Mouse (Mus musculus) gonadal fat pad, adult 2 months (tissue): Measurements from ENCODE around the gene Mapk10. TPM values are rescaled to one million over a fixed set of nuclear protein-coding genes. Genes with fewer than 3 reads are reported as not detected.

Source experiments
- DNase-seq: peaks from one replicate; pipeline ENCODE4 v3.0.0-alpha.2; 2012; ENCODE audit warnings: low read depth
- polyA plus RNA-seq: library from polyadenylated mRNA; depleted of rRNA; stranded (reverse); fragments of >200 nt; gene quantifications from 2 replicates; pipeline ENCODE4 v1.2.3, GENCODE M21; 2012; rRNA removed

Gene Mapk10
- polyA plus RNA-seq: 0.99 and 1.9 TPM in 2 replicates

GRCm38 (mm10) chr5:103211101-103211848, at the start of gene Mapk10:
Mapk10 (minus strand) TSS chr5:103211334.
- no peak for DNase-seq

- DNase-seq: no peak
Measured at GRCm38 (mm10) chr5:103256144-103256543, 45.0 kb upstream of the Mapk10 start.

GRCm38 (mm10) chr5:103242430-103242829, 31.3 kb upstream of the Mapk10 start:
- no peak for DNase-seq

- no peak for DNase-seq
Measured at GRCm38 (mm10) chr5:103231822-103232221, 20.7 kb upstream of the Mapk10 start.

- no peak for DNase-seq
Measured at GRCm38 (mm10) chr5:103230334-103230733, 19.2 kb upstream of the Mapk10 start.

GRCm38 (mm10) chr5:103229321-103229720, 18.2 kb upstream of the Mapk10 start:
- no peak for DNase-seq

- DNase-seq: no peak
Measured at GRCm38 (mm10) chr5:103221997-103222396, 10.9 kb upstream of the Mapk10 start.

- DNase-seq: no peak
Measured at GRCm38 (mm10) chr5:103210644-103211043, 490 bp downstream of the Mapk10 start.

GRCm38 (mm10) chr5:103210018-103210417, 1.1 kb downstream of the Mapk10 start:
- no peak for DNase-seq

GRCm38 (mm10) chr5:103209486-103209885, 1.6 kb downstream of the Mapk10 start:
- no peak for DNase-seq

- no peak for DNase-seq
Measured at GRCm38 (mm10) chr5:103208869-103209268, 2.3 kb downstream of the Mapk10 start.

- no peak for DNase-seq
Measured at GRCm38 (mm10) chr5:103208021-103208511, 3.1 kb downstream of the Mapk10 start.

- DNase-seq: no peak
Measured at GRCm38 (mm10) chr5:103197796-103198325, 13.3 kb downstream of the Mapk10 start.

GRCm38 (mm10) chr5:103194549-103194948, 16.6 kb downstream of the Mapk10 start:
- no peak for DNase-seq

- no peak for DNase-seq
Measured at GRCm38 (mm10) chr5:103193700-103194099, 17.4 kb downstream of the Mapk10 start.

- no peak for DNase-seq
Measured at GRCm38 (mm10) chr5:103191577-103191976, 19.6 kb downstream of the Mapk10 start.

GRCm38 (mm10) chr5:103184256-103184655, 26.9 kb downstream of the Mapk10 start:
- no peak for DNase-seq

GRCm38 (mm10) chr5:103181622-103182021, 29.5 kb downstream of the Mapk10 start:
- DNase-seq: no peak

GRCm38 (mm10) chr5:103177010-103177409, 34.1 kb downstream of the Mapk10 start:
- no peak for DNase-seq

GRCm38 (mm10) chr5:103175989-103176388, 35.1 kb downstream of the Mapk10 start:
- DNase-seq: no peak

- no peak for DNase-seq
Measured at GRCm38 (mm10) chr5:103174607-103175006, 36.5 kb downstream of the Mapk10 start.

GRCm38 (mm10) chr5:103171207-103171606, 39.9 kb downstream of the Mapk10 start:
- DNase-seq: no peak

- no peak for DNase-seq
Measured at GRCm38 (mm10) chr5:103167371-103167770, 43.8 kb downstream of the Mapk10 start.
